Mouse (Mus musculus) gastrocnemius, adult 8-10 months (tissue): ENCODE data around the gene Hddc3. TPM values are rescaled to one million over a fixed set of nuclear protein-coding genes. Genes with fewer than 3 reads are reported as not detected.

Experiments used
- DNase-seq, 2 experiments: peaks; one replicate each; pipeline ENCODE4 v3.0.0; 2022; ENCODE audit warnings: low spot score in 2 of 2
- total RNA-seq, 4 experiments: library from RNA; stranded (reverse); gene quantifications; 2 replicates each; pipeline ENCODE4 v1.2.4; 2022

Gene Hddc3
- total RNA-seq, 4 experiments from 2014 or later = 22.9 to 26.1 (median 24.6) TPM

- DNase-seq = no peak
Observed at GRCm38 (mm10) chr7:80397986-80398385, 55.1 kb downstream of the Hddc3 start.

GRCm38 (mm10) chr7:80398654-80399444 lies 55.9 kb downstream of the Hddc3 start:
- DNase-seq = no peak

GRCm38 (mm10) chr7:80400099-80400498 lies 57.2 kb downstream of the Hddc3 start:
- DNase-seq = peak in 1 of 2 experiments; percentile 52

Other genes starting within 250 kb of the Hddc3 start
- gene Idh2, start 227.7 kb upstream of the Hddc3 start, total RNA-seq = 100 to 1,000 TPM; 295 to 383 (median 326) TPM
- gene Sema4b, start 156.3 kb upstream of the Hddc3 start, total RNA-seq = 1 to 10 TPM in 3 of 4 experiments, under 1 TPM in 1; 0.92 to 2.1 (median 1.5) TPM
- gene Cib1, start 110.3 kb upstream of the Hddc3 start, total RNA-seq = 1 to 10 TPM; 4.8 to 6.2 (median 5.8) TPM
- 1 to 10 TPM in 1 of 4 experiments, under 1 TPM in 3; 0.56 to 1.3 (median 0.83) TPM for gene Gdpgp1, start 110.2 kb upstream of the Hddc3 start, total RNA-seq
- gene Ttll13, start 96.7 kb upstream of the Hddc3 start, total RNA-seq = under 1 TPM in 2 of 4 experiments, not detected in 2; 0.20 to 0.48 TPM
- gene Ngrn, start 81.9 kb upstream of the Hddc3 start, total RNA-seq = 10 to 100 TPM; 22.8 to 25.3 (median 24.9) TPM
- 1 to 10 TPM; 2.7 to 3.6 (median 3.3) TPM for gene Vps33b, start 73.5 kb upstream of the Hddc3 start, total RNA-seq
- gene Prc1, start 48.7 kb upstream of the Hddc3 start, total RNA-seq = under 1 TPM in 1 of 4 experiments, not detected in 3; 0.17 TPM
- 1 to 10 TPM; 5.6 to 7.7 (median 6.5) TPM for gene Rccd1, start 18.6 kb upstream of the Hddc3 start, total RNA-seq
- 10 to 100 TPM; 10.4 to 14.9 (median 12.0) TPM for gene Unc45a, start 2.1 kb upstream of the Hddc3 start, total RNA-seq
- gene Man2a2, start 28.3 kb downstream of the Hddc3 start, total RNA-seq = 100 to 1,000 TPM; 139 to 171 (median 148) TPM
- 1 to 10 TPM; 1.7 to 2.7 (median 2.4) TPM for gene Fes, start 44.8 kb downstream of the Hddc3 start, total RNA-seq
- gene Furin, start 62.3 kb downstream of the Hddc3 start, total RNA-seq = 10 to 100 TPM; 50.3 to 60.1 (median 56.7) TPM
- 1 to 10 TPM in 3 of 4 experiments, under 1 TPM in 1; 0.75 to 1.7 (median 1.2) TPM for gene Blm, start 192.0 kb downstream of the Hddc3 start, total RNA-seq